Mouse (Mus musculus) A20 (cell line): ENCODE results near the gene 4933424G06Rik.
A peak's percentile ranks its signal among the peaks of the same experiment; 100 is the strongest.

Experiments used
- DNase-seq: peaks from one replicate; pipeline ENCODE4 v3.0.0-alpha.2; 2011; ENCODE audit warnings: low read depth, low spot score

The 4933424G06Rik gene

DNA sequence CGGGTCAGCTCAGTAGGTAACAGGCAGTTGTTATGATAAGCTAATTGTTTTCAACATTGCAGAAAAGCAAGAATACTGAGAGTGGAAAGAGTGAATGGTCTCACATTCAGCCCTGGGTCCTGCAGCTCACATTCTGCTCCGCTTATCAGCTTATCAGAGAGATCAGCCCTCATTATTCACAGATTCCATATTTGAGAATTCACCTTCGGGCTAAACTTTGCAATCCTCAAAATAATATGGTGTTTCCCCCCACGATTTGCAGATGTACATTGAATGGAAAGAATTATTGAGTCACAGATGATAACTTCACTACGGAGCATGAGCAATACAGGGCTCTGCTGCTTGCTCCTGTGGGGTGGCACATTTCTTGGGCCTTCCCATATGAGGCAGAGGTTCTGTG, 58.8 kb downstream of the 4933424G06Rik start:
- no peak for DNase-seq

DNA sequence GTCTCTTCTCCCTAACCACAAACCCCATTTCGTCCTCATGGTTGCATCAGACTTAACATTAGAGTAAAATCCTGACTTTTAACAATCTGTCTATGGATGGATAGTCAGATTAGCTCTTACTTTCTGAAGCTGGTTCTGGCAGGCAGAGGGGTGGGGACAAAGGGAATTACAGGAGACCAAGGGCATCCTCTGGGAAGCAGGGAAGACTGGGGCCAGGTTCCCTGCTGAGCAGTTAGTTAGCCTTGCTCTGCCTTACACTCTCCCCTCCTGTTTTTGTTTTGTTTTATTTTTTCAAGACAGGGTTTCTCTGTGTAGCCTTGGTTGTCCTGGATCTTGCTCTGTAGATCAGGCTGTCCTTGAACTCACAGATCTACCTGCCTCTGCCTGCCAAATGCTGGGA, 60.0 kb downstream of the 4933424G06Rik start:
- no peak for DNase-seq

DNA sequence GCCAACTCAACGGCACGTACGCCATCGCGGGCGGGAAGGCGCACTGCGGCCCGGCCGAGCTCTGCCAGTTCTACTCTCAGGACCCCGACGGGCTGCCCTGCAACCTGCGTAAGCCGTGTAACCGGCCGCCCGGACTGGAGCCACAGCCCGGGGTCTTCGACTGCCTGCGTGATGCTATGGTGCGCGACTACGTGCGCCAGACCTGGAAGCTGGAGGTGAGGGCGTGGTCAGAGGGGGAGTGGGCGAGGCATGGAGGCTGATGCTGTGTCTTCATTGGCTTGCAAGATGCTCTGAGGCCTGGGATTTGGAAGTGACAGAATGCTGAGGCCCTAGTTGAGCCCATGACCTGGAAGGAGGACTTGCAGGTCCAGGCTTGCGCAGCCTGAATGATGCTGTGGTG, 61.0 kb downstream of the 4933424G06Rik start:
- no peak for DNase-seq

GRCm38 (mm10) chr1:36772198-36772934, 62.4 kb downstream of the 4933424G06Rik start:
- DNase-seq, result no peak

GRCm38 (mm10) chr1:36780793-36781192, 70.8 kb downstream of the 4933424G06Rik start:
- no peak for DNase-seq

DNA sequence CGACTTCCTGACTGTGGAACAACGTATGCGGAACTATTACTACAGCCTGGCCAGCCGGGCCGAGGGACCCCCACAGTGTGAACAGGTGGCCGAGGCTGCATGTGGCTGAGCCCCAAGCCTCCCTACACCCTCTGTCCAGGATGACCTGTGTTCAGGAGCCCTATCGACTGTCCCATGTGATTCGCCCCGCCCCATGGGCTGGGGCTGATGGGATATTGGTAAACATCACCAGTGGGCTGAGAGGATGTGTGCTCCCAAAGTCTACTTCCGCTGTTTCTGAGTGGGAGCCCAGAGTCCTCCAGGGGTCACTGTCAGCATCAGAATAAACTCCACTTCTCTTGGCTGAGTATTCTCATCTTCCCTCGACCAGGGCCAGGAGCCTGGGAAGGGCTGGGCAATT, 72.5 kb downstream of the 4933424G06Rik start:
- DNase-seq, result no peak

- DNase-seq, result peak; percentile 64
Observed at GRCm38 (mm10) chr1:36784365-36785134, 74.6 kb downstream of the 4933424G06Rik start.

GRCm38 (mm10) chr1:36785238-36785641, 75.3 kb downstream of the 4933424G06Rik start:
- DNase-seq, result no peak

- DNase-seq, result peak; percentile 19
Observed at GRCm38 (mm10) chr1:36786377-36786776, 76.4 kb downstream of the 4933424G06Rik start.

DNA sequence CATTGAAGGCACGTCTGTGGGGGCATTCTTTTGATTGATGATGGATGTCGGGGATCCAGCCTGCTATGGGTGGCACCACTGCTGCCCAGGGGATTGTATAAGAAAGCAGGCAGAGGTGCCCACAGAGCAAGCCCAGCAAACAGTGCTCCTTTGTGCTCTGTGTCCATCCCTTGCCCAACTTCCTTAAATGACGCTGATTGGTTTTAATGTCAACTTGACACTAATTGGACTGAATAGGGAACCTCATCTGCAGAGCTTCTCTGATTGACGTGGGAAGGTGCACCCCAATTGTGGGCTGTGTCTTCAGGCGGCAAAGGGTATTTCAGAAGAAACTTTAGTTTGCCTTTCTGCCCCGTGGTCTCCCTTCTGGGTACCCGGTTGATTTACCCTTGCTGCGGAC, 79.5 kb downstream of the 4933424G06Rik start:
- DNase-seq, result no peak

DNA sequence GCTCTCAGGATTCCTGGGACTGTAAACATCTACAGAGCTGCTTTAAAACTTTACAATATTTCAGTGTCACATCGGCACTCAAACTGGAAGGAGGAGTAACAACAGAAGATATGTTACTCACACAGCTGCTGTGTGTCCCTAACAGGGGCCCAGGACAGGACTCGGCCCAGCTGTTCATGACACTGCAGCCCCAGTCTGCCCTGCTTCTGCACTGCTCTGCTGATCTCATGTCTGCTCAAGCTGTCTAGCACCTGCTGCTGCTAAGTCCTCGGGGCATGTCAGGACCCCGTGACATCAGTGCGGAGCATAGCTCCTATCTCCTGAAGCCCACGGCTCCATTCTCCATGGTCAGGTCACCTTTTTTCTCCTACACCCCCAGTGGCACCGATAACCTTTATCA, 86.8 kb downstream of the 4933424G06Rik start:
- no peak for DNase-seq

- DNase-seq, result no peak
Observed at GRCm38 (mm10) chr1:36797481-36797880, 87.5 kb downstream of the 4933424G06Rik start.

DNA sequence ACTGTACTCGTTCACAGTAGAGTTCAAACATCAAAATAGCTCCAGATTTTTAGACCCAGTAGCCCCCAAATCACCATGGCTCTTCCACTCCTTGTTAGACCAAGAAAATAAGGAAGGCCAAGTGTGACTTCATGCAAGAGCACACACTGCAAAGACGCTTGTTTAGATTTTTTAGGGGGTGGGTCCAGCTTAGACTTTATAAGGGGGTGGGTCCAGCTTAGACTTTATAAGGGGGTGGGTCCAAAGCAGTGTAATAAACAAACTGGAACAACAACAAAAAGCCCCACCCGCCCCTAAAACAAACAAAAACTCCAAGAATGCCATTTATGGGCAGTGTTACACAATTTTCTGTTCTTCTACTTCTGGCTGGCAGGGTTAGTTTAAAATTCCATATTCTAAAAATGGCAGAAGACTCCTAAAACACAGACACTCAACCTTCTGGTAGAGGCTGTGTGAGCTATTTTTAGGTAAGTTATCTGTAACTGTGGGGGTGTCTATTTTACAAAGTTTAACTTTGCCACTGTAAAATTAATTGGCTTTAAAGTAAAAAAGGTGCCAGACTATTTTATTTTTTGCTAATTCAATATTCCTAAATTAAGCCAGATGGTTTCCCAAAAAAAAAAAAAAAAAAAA, 90.5 kb downstream of the 4933424G06Rik start:
- no peak for DNase-seq

- DNase-seq, result no peak
Observed at GRCm38 (mm10) chr1:36804259-36804658, 94.3 kb downstream of the 4933424G06Rik start.

DNA sequence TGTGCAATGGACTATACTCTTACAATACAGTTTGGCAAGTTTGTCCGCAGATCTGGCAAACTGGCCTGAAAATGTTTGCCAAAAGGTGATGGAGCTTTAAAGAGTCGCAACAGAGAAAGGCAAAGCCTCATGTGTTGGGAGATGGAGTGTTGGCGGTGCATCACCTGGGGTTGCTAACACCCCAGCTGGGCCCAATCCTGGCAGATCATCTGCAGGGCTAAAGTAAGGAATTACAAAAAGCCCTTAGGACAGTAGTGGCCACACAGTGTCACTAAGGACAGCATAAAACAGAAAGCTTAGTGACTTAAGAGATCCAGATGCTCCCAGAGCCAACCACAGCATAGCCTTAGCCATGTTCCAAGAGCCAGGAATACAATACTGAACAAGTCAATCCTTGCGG, 94.9 kb downstream of the 4933424G06Rik start:
- DNase-seq, result no peak

- no peak for DNase-seq
Observed at GRCm38 (mm10) chr1:36806181-36806905, 96.4 kb downstream of the 4933424G06Rik start.

GRCm38 (mm10) chr1:36807086-36807485, 97.1 kb downstream of the 4933424G06Rik start:
- DNase-seq, result no peak
